Mouse (Mus musculus): ENCODE results near the gene Gpr137.

Gpr137 gene

GRCm38 (mm10) chr19:6973581-6974190 is 31.4 kb upstream of the Gpr137 start:
- no peak for DNase-seq (ENCODE audit: low spot score)

- no peak for DNase-seq (ENCODE audit: low spot score)
Observed at GRCm38 (mm10) chr19:6972247-6972917, 30.1 kb upstream of the Gpr137 start.

- no peak for DNase-seq (ENCODE audit: low spot score)
Observed at GRCm38 (mm10) chr19:6971644-6972043, 29.4 kb upstream of the Gpr137 start.

GRCm38 (mm10) chr19:6970460-6971085 is 28.3 kb upstream of the Gpr137 start:
- DNase-seq (ENCODE audit: low spot score) = no peak

- peak; percentile 65 for DNase-seq (ENCODE audit: low spot score)
Observed at GRCm38 (mm10) chr19:6969665-6970381, 27.5 kb upstream of the Gpr137 start.

GRCm38 (mm10) chr19:6969291-6969664 is 27.0 kb upstream of the Gpr137 start:
- no peak for DNase-seq (ENCODE audit: low spot score)

- DNase-seq (ENCODE audit: low spot score) = no peak
Observed at GRCm38 (mm10) chr19:6968491-6969271, 26.4 kb upstream of the Gpr137 start.

GRCm38 (mm10) chr19:6956461-6956860 is 14.2 kb upstream of the Gpr137 start:
- no peak for DNase-seq (ENCODE audit: low spot score)

- DNase-seq (ENCODE audit: low spot score) = no peak
Observed at GRCm38 (mm10) chr19:6955424-6955823, 13.1 kb upstream of the Gpr137 start.

GRCm38 (mm10) chr19:6954046-6954445 is 11.8 kb upstream of the Gpr137 start:
- DNase-seq (ENCODE audit: low spot score) = no peak

GRCm38 (mm10) chr19:6952712-6953037 is 10.4 kb upstream of the Gpr137 start:
- DNase-seq (ENCODE audit: low spot score) = no peak

GRCm38 (mm10) chr19:6951994-6952711 is 9.9 kb upstream of the Gpr137 start:
- peak; percentile 34 for DNase-seq (ENCODE audit: low spot score)

GRCm38 (mm10) chr19:6951381-6951968 is 9.2 kb upstream of the Gpr137 start:
- DNase-seq (ENCODE audit: low spot score) = peak; percentile 62

GRCm38 (mm10) chr19:6950613-6951153 is 8.4 kb upstream of the Gpr137 start:
- DNase-seq (ENCODE audit: low spot score) = peak; percentile 37

- no peak for DNase-seq (ENCODE audit: low spot score)
Observed at GRCm38 (mm10) chr19:6949951-6950350, 7.7 kb upstream of the Gpr137 start.

GRCm38 (mm10) chr19:6949532-6949931 is 7.3 kb upstream of the Gpr137 start:
- no peak for DNase-seq (ENCODE audit: low spot score)

- no peak for DNase-seq (ENCODE audit: low spot score)
Observed at GRCm38 (mm10) chr19:6948186-6948585, 5.9 kb upstream of the Gpr137 start.

GRCm38 (mm10) chr19:6947742-6948141 is 5.5 kb upstream of the Gpr137 start:
- no peak for DNase-seq (ENCODE audit: low spot score)

- DNase-seq (ENCODE audit: low spot score) = no peak
Observed at GRCm38 (mm10) chr19:6943709-6944108, 1.4 kb upstream of the Gpr137 start.

GRCm38 (mm10) chr19:6942764-6943163 is 484 bp upstream of the Gpr137 start:
- DNase-seq (ENCODE audit: low spot score) = no peak
